Mouse (Mus musculus): ENCODE measurements at regions not wholly inside any gene's neighbourhood (a gene's known extent, or its start where the extent isn't known, plus 50 kb on each side); places are given as distances from the start of the nearest gene placed in this dataset.
"Not testable (repeated sequence)": the region's sequence is repeated elsewhere in the genome, so short reads cannot be mapped to it uniquely, and the experiment has no call there.

DNA sequence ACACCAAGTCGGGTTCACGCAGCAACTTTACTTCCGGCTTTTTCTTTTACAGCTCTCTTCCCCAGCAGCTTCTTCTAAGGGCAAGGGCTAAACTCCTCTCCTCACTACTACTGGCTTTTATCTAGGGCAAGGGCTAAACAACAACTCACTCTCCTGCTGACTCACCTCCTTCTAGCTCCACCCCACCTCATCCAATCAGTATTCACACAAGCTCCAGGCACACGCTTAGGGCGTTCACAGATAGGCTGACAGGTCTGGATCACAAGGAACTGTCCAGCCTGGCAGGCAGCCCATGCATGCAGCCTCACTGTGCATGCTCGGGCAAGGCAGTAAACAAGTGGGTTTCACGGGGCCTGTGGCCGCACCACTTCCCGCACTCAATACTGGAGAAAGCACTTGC lies 116.9 kb downstream of the 1700129C05Rik start:
- TF ChIP-seq CTCF (IDR thresholded peaks at IDR 0.05; ENCODE audit: control insufficient read depth, insufficient read depth, insufficient read length); USF1 (IDR thresholded peaks at IDR 0.05; ENCODE audit: low read depth); CEBPB (IDR thresholded peaks at IDR 0.05; ENCODE audit: low read depth); MAX (IDR thresholded peaks at IDR 0.05); MYOG (IDR thresholded peaks at IDR 0.05; ENCODE audit: control insufficient read depth, extremely low read depth, insufficient read length); MYOD1 (IDR thresholded peaks at IDR 0.05; ENCODE audit: control insufficient read depth, insufficient read length, low read depth); FOSL1 (IDR thresholded peaks at IDR 0.05; ENCODE audit: insufficient read depth, low read length, poor library complexity, severe bottlenecking): not testable (repeated sequence)

Data from C2C12 (cell line).